ENCODE assay signal across 20 mouse cellular contexts in the genomic region with DNA sequence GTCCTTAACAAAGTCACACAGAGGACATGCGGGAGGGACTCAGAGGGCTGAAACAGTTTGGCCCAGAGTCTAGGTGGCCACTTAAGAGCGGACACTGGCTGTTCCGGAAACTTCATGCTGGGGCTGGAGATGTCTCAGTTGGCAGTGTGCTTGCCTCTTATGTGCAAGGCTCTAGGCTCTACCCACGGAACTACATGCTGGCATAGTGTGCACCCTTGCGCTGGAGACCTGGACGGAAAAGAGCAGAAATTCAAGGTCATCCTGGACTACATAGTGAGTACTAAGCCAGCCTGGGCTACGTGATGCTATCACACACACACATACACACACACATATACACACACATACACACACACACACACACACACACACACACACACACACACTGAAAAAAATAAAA. TPM values are rescaled to one million over a fixed set of nuclear protein-coding genes. Genes with fewer than 3 reads are reported as not detected.
DNase-seq lines count a peak whose midpoint lies in the region; ATAC-seq and TF ChIP-seq lines count a peak whose summit lies in the region.
"Had no signal": no experiment of that assay in that cellular context is flagged by ENCODE, and none has a peak within 500 bp of the region (broad histone marks: within the 10 kb centered on the region; RNA-seq: fewer than 3 reads in every experiment).

No protein-coding gene starts in this region.

- no peak overlapping the region for H3K4me3 ChIP-seq in heart, adult 2 months
- H3K4me3 ChIP-seq in lung, embryonic 14.5 days (ENCODE audit: low read depth, low read length), result no peak overlapping the region
- H3K4me3 ChIP-seq in intestine, embryonic 16.5 days (ENCODE audit: low read length), result no peak overlapping the region
- no peak overlapping the region for H3K4me3 ChIP-seq in stomach, embryonic 16.5 days (replicated peaks; ENCODE audit: low read length)
- H3K4me3 ChIP-seq in midbrain, embryonic 13.5 days (replicated peaks), result no peak overlapping the region
- H3K4me3 ChIP-seq: forebrain, embryonic 10.5 days; hindbrain, embryonic 12.5 days; liver, embryonic 15.5 days; midbrain, embryonic 10.5 days had no signal

- TF ChIP-seq POLR2A in heart, adult 2 months (IDR thresholded peaks at IDR 0.05; ENCODE audit: insufficient read depth, low read depth, low read length), result no peak

- no peak for DNase-seq in heart, adult 2 months
- no peak for DNase-seq in heart, postnatal 25 days (ENCODE audit: low spot score)
- DNase-seq in lung, embryonic 14.5 days, result no peak
- DNase-seq in lung, postnatal 14 days, result no peak
- DNase-seq: B cell, adult 2 months; cerebellum, adult 11-12 months; thymus, postnatal 25 days had no signal

- WGBS in heart, adult 2 months, result 85% methylated on average over 7 of the region's 7 CpGs
- WGBS in lung, embryonic 14.5 days, result 84% methylated on average over 7 of the region's 7 CpGs
- 84% methylated on average over 7 of the region's 7 CpGs for WGBS in intestine, embryonic 16.5 days
- 89% methylated on average over 7 of the region's 7 CpGs for WGBS in stomach, embryonic 16.5 days
- 90% methylated on average over 7 of the region's 7 CpGs for WGBS in midbrain, embryonic 13.5 days

- H3K27ac ChIP-seq in heart, adult 2 months, result peak overlapping the region; percentile 20
- peak overlapping the region; percentile 67; the same call in 1 of the 2 replicates for H3K27ac ChIP-seq in lung, embryonic 14.5 days (ENCODE audit: low read depth)
- H3K27ac ChIP-seq in intestine, embryonic 16.5 days (ENCODE audit: low read length), result peak overlapping the region; percentile 52; the same call in 1 of the 2 replicates
- H3K27ac ChIP-seq in stomach, embryonic 16.5 days (ENCODE audit: low read length), result no peak overlapping the region
- no peak overlapping the region for H3K27ac ChIP-seq in midbrain, embryonic 13.5 days
- H3K27ac ChIP-seq: hindbrain, embryonic 12.5 days; liver, embryonic 15.5 days had no signal

- ATAC-seq in lung, embryonic 14.5 days (ENCODE audit: insufficient read depth), result no peak
- no peak for ATAC-seq in intestine, embryonic 16.5 days
- no peak for ATAC-seq in stomach, embryonic 16.5 days (ENCODE audit: insufficient read depth, low FRiP score)
- no peak for ATAC-seq in midbrain, embryonic 13.5 days

- no peak overlapping the region for H3K9ac ChIP-seq in heart, adult 2 months (ENCODE audit: low read depth, low read length)
- no peak overlapping the region for H3K9ac ChIP-seq in lung, embryonic 14.5 days
- H3K9ac ChIP-seq in intestine, embryonic 16.5 days (ENCODE audit: low read depth, low read length), result no peak overlapping the region
- 0 out of 2 replicates have a peak overlapping the region, but pooled peaks have one; percentile 17 for H3K9ac ChIP-seq in stomach, embryonic 16.5 days (ENCODE audit: low read length)
- no peak overlapping the region for H3K9ac ChIP-seq in midbrain, embryonic 13.5 days (replicated peaks)
- H3K9ac ChIP-seq: hindbrain, embryonic 12.5 days; liver, embryonic 15.5 days had no signal

- no peaks in the 10 kb centered on the region for H3K27me3 ChIP-seq in heart, adult 2 months (ENCODE audit: control insufficient read depth, insufficient read depth, low read length)
- no peaks in the 10 kb centered on the region for H3K27me3 ChIP-seq in lung, embryonic 14.5 days (ENCODE audit: insufficient read depth, low read length)
- H3K27me3 ChIP-seq in intestine, embryonic 16.5 days (replicated peaks; ENCODE audit: control insufficient read depth, insufficient read depth, low read length), result no peaks in the 10 kb centered on the region
- H3K27me3 ChIP-seq in stomach, embryonic 16.5 days (ENCODE audit: control insufficient read depth, insufficient read depth, low read length), result no peaks in the 10 kb centered on the region
- peaks cover 27% of the 10 kb centered on the region for H3K27me3 ChIP-seq in midbrain, embryonic 13.5 days

- no peak for TF ChIP-seq CTCF in heart, adult 2 months (IDR thresholded peaks at IDR 0.05)
- no peak for TF ChIP-seq CTCF in lung, embryonic 14.5 days (IDR thresholded peaks at IDR 0.05; ENCODE audit: low read depth)

- no peaks in the 10 kb centered on the region for H3K9me3 ChIP-seq in lung, embryonic 14.5 days (ENCODE audit: low read depth, low read length)
- no peaks in the 10 kb centered on the region for H3K9me3 ChIP-seq in intestine, embryonic 16.5 days (ENCODE audit: control insufficient read depth, low read length)
- no peaks in the 10 kb centered on the region for H3K9me3 ChIP-seq in stomach, embryonic 16.5 days (replicated peaks; ENCODE audit: control insufficient read depth, low read length)
- no peaks in the 10 kb centered on the region for H3K9me3 ChIP-seq in midbrain, embryonic 13.5 days
- H3K9me3 ChIP-seq: forebrain, embryonic 10.5 days; G1E; hindbrain, embryonic 12.5 days; liver, embryonic 15.5 days; midbrain, embryonic 10.5 days had no signal

- TF ChIP-seq EP300 in heart, adult 2 months (IDR thresholded peaks at IDR 0.05; ENCODE audit: insufficient read depth, low read depth, low read length), result no peak

- intact Hi-C loops in heart, adult 2 months (cut with DNase I), result loop anchor here (5.0 kb wide), 1 partner anchor 36 kb away; no protein-coding TSS in a partner anchor
- intact Hi-C loops in heart, postnatal 25 days (cut with DNase I), result no loop called here

- H3K4me2 ChIP-seq in lung, embryonic 14.5 days, result no peak overlapping the region
- no peak overlapping the region for H3K4me2 ChIP-seq in intestine, embryonic 16.5 days (ENCODE audit: low read depth, low read length)
- no peak overlapping the region for H3K4me2 ChIP-seq in stomach, embryonic 16.5 days (ENCODE audit: low read depth, low read length)
- H3K4me2 ChIP-seq in midbrain, embryonic 13.5 days (replicated peaks), result no peak overlapping the region
- H3K4me2 ChIP-seq: hindbrain, embryonic 12.5 days; liver, embryonic 15.5 days had no signal

- H3K4me1 ChIP-seq in heart, adult 2 months (ENCODE audit: control insufficient read depth, insufficient read depth, low read length), result peaks cover 8% of the 10 kb centered on the region
- peaks cover 16% of the 10 kb centered on the region for H3K4me1 ChIP-seq in lung, embryonic 14.5 days (ENCODE audit: insufficient read depth)
- peaks cover 45% of the 10 kb centered on the region for H3K4me1 ChIP-seq in intestine, embryonic 16.5 days (ENCODE audit: control insufficient read depth, insufficient read depth, low read length)
- peaks cover 32% of the 10 kb centered on the region for H3K4me1 ChIP-seq in stomach, embryonic 16.5 days (ENCODE audit: control insufficient read depth, insufficient read depth, low read length)
- peaks cover 10% of the 10 kb centered on the region for H3K4me1 ChIP-seq in midbrain, embryonic 13.5 days (replicated peaks)

- H3K36me3 ChIP-seq in heart, adult 2 months (ENCODE audit: control insufficient read depth, insufficient read depth, low read length), result no peaks in the 10 kb centered on the region
- H3K36me3 ChIP-seq in lung, embryonic 14.5 days (ENCODE audit: insufficient read depth), result no peaks in the 10 kb centered on the region
- H3K36me3 ChIP-seq in intestine, embryonic 16.5 days (ENCODE audit: control insufficient read depth, insufficient read depth, low read length), result no peaks in the 10 kb centered on the region
- H3K36me3 ChIP-seq in stomach, embryonic 16.5 days (ENCODE audit: control insufficient read depth, insufficient read depth, low read length), result no peaks in the 10 kb centered on the region
- no peaks in the 10 kb centered on the region for H3K36me3 ChIP-seq in midbrain, embryonic 13.5 days
- H3K36me3 ChIP-seq: forebrain, embryonic 10.5 days; G1E; hindbrain, embryonic 12.5 days; midbrain, embryonic 10.5 days had no signal

- no peaks in the 10 kb centered on the region for H3K79me2 ChIP-seq in heart, adult 2 months (replicated peaks; ENCODE audit: control insufficient read depth, insufficient read depth, low read length)

RNA-seq across cellular contexts. Expression of a gene that starts 28.6 kb away (rescaled TPM):
- total RNA-seq in heart, adult 2 months (2021), result not detected
- 0.79 and 1.8 TPM in 2 replicates for polyA plus RNA-seq in heart, adult 2 months (2012; rRNA removed)
- total RNA-seq in heart, postnatal 25 days (2021), result not detected
- 0.13 TPM in 1 of 2 replicates, not detected in the other for polyA plus RNA-seq in lung, embryonic 14.5 days (2014; fragmentation: Nextera tagmentation; extraction: Ambion mirVana)
- polyA plus RNA-seq in intestine, embryonic 16.5 days (2015; fragmentation: Nextera tagmentation; extraction: Ambion mirVana), result 0.15 and 0.40 TPM in 2 replicates
- polyA plus RNA-seq in stomach, embryonic 16.5 days (2015; fragmentation: Nextera tagmentation; extraction: Ambion mirVana), result 0.23 TPM in 1 of 2 replicates, not detected in the other
- not detected in 2 replicates for polyA plus RNA-seq in midbrain, embryonic 13.5 days (2015; fragmentation: Nextera tagmentation; extraction: Ambion mirVana)
- total RNA-seq: G1E; layer of hippocampus, postnatal 10 days; left cerebral cortex, postnatal 14 days had no signal
- polyA plus RNA-seq: brain, embryonic 14.5 days; embryonic facial prominence, embryonic 14.5 days; forebrain, embryonic 10.5 days; G1E; hindbrain, embryonic 12.5 days; liver, embryonic 15.5 days; midbrain, embryonic 10.5 days; neural tube, embryonic 14.5 days had no signal

Comparison
In these comparisons a context has a peak if more than half of its experiments do, and no peak if none do; other contexts are left out.
1. H3K27ac ChIP-seq: peak in heart, adult 2 months (single experiment), lung, embryonic 14.5 days (single experiment) and intestine, embryonic 16.5 days (single experiment); none in stomach, embryonic 16.5 days (single experiment) and midbrain, embryonic 13.5 days (single experiment).